In genomic region chr16:90322850-90323528, GRCm38 (mm10) we compare ENCODE assay signal across 9 mouse cellular contexts. TPM values are rescaled to one million over a fixed set of nuclear protein-coding genes. Genes with fewer than 3 reads are reported as not detected.
DNase-seq lines count a peak whose midpoint lies in the region; ATAC-seq and TF ChIP-seq lines count a peak whose summit lies in the region.
"Had no signal": no experiment of that assay in that cellular context is flagged by ENCODE, and none has a peak within 500 bp of the region (broad histone marks: within the 10 kb centered on the region; RNA-seq: fewer than 3 reads in every experiment).

No protein-coding gene starts in this region.

- intact Hi-C loops in heart, postnatal 10 days (cut with DNase I), result loop anchor here (1.0 kb wide), 1 partner anchor 389 kb away; no protein-coding TSS in a partner anchor

- TF ChIP-seq CTCF in liver, embryonic 14.5 days (IDR thresholded peaks at IDR 0.05; ENCODE audit: low read depth), result peak; percentile 91
- TF ChIP-seq CTCF in testis, adult 2 months (IDR thresholded peaks at IDR 0.05; ENCODE audit: control insufficient read depth, insufficient read depth, insufficient replicate concordance, low read depth, low read length), result peak; percentile 82; the same call in 1 of the 2 replicates

- no peaks in the 10 kb centered on the region for H3K27me3 ChIP-seq in liver, embryonic 14.5 days (ENCODE audit: control insufficient read depth, insufficient read depth, low read length)
- no peaks in the 10 kb centered on the region for H3K27me3 ChIP-seq in neural tube, embryonic 14.5 days (ENCODE audit: control insufficient read depth, insufficient read depth, low read length)
- H3K27me3 ChIP-seq in testis, adult 2 months (ENCODE audit: control insufficient read depth, insufficient read depth, low read length), result no peaks in the 10 kb centered on the region

- no peak overlapping the region for H3K9ac ChIP-seq in liver, embryonic 14.5 days (replicated peaks)
- H3K9ac ChIP-seq in neural tube, embryonic 14.5 days (replicated peaks; ENCODE audit: low read depth, low read length), result no peak overlapping the region

- no peaks in the 10 kb centered on the region for H3K9me3 ChIP-seq in liver, embryonic 14.5 days (ENCODE audit: control insufficient read depth, low read length)
- no peaks in the 10 kb centered on the region for H3K9me3 ChIP-seq in neural tube, embryonic 14.5 days (ENCODE audit: control insufficient read depth, low read length)

- no peaks in the 10 kb centered on the region for H3K4me1 ChIP-seq in liver, embryonic 14.5 days (replicated peaks; ENCODE audit: control insufficient read depth in 2 of 2, insufficient read depth in 2 of 2, low read length in 1 of 2)
- no peaks in the 10 kb centered on the region for H3K4me1 ChIP-seq in neural tube, embryonic 14.5 days (ENCODE audit: control insufficient read depth, insufficient read depth, low read length)
- H3K4me1 ChIP-seq in testis, adult 2 months (ENCODE audit: control insufficient read depth, insufficient read depth, low read length), result no peaks in the 10 kb centered on the region; the same call in 1 of the 2 replicates

- TF ChIP-seq POLR2A in testis, adult 2 months (IDR thresholded peaks at IDR 0.05; ENCODE audit: control insufficient read depth, low read depth, low read length), result no peak

- TF ChIP-seq EP300 in liver, embryonic 14.5 days (IDR thresholded peaks at IDR 0.05; ENCODE audit: low read depth), result no peak

- no peak overlapping the region for H3K27ac ChIP-seq in liver, embryonic 14.5 days
- no peak overlapping the region for H3K27ac ChIP-seq in neural tube, embryonic 14.5 days (ENCODE audit: low read depth, low read length)
- H3K27ac ChIP-seq in testis, adult 2 months (ENCODE audit: control insufficient read depth, insufficient read depth, low read depth, low read length), result no peak overlapping the region

- no peaks in the 10 kb centered on the region for H3K36me3 ChIP-seq in liver, embryonic 14.5 days (replicated peaks; ENCODE audit: control insufficient read depth, insufficient read depth, low read depth)
- no peaks in the 10 kb centered on the region for H3K36me3 ChIP-seq in neural tube, embryonic 14.5 days (ENCODE audit: control insufficient read depth, insufficient read depth, low read length)
- H3K36me3 ChIP-seq in testis, adult 2 months (ENCODE audit: control insufficient read depth, insufficient read depth, low read length), result no peaks in the 10 kb centered on the region

- 26% methylated on average over 8 of the region's 8 CpGs for WGBS in liver, embryonic 14.5 days (ENCODE audit: insufficient replicate concordance)
- WGBS in neural tube, embryonic 14.5 days, result 34% methylated on average over 8 of the region's 8 CpGs

- no peak for ATAC-seq in liver, embryonic 14.5 days (ENCODE audit: insufficient read depth)
- ATAC-seq in neural tube, embryonic 14.5 days (ENCODE audit: low read depth), result peak; percentile 56; the same call in 1 of the 2 replicates

- DNase-seq in CD8-positive naive resting alpha-beta T cell, adult 2 months (ENCODE audit: low read depth in 2 of 2, low spot score in 2 of 2), result peak; percentile 44 to 64
- DNase-seq in brain, embryonic 18.5 days (ENCODE audit: low read depth, low spot score), result peak; percentile 51
- peak; percentile 52 for DNase-seq in fibroblast of lung, adult 2 months (ENCODE audit: low read depth)
- DNase-seq in heart, postnatal 10 days, result peak; percentile 81 to 90
- peak; percentile 83 to 96 for DNase-seq in kidney, postnatal 36 days
- DNase-seq in liver, embryonic 14.5 days (ENCODE audit: low read depth in 3 of 3, low spot score in 3 of 3), result peak; percentile 12 to 26 (median 17)

- H3K4me3 ChIP-seq in liver, embryonic 14.5 days (ENCODE audit: insufficient read depth in 1 of 2, low read depth in 2 of 2, low read length in 2 of 2), result no peak overlapping the region
- no peak overlapping the region for H3K4me3 ChIP-seq in neural tube, embryonic 14.5 days (ENCODE audit: low read depth, low read length)
- H3K4me3 ChIP-seq in testis, adult 2 months (ENCODE audit: control insufficient read depth, low read depth, low read length), result no peak overlapping the region
- H3K4me3 ChIP-seq: erythroblast, embryonic 14.5 days had no signal

- H3K4me2 ChIP-seq in liver, embryonic 14.5 days (ENCODE audit: low read depth), result no peak overlapping the region
- H3K4me2 ChIP-seq in neural tube, embryonic 14.5 days (ENCODE audit: low read depth, low read length), result no peak overlapping the region

RNA-seq across cellular contexts. Expression of gene Scaf4, which starts 38.7 kb away (rescaled TPM):
- 10 to 100 TPM; 26.8 to 31.2 TPM for total RNA-seq in heart, postnatal 10 days (2021)
- polyA plus RNA-seq in liver, embryonic 14.5 days (2012; rRNA removed), result 21.8 and 23.5 TPM in 2 replicates
- 9.0 and 10.1 TPM in 2 replicates for polyA plus RNA-seq in liver, embryonic 14.5 days (2014; fragmentation: Nextera tagmentation; extraction: Ambion mirVana)
- polyA plus RNA-seq in neural tube, embryonic 14.5 days (2014; fragmentation: Nextera tagmentation; extraction: Ambion mirVana), result 23.9 and 27.0 TPM in 2 replicates
- polyA plus RNA-seq in testis, adult 2 months (2012; rRNA removed), result 67.0 and 71.2 TPM in 2 replicates

Comparison
In these comparisons a context has a peak if more than half of its experiments do, and no peak if none do; other contexts are left out.
1. DNase-seq: peak in every context shown above with its lines; median percentile 90 in kidney, postnatal 36 days; 86 in heart, postnatal 10 days; 54 in CD8-positive naive resting alpha-beta T cell, adult 2 months; 52 in fibroblast of lung, adult 2 months; 51 in brain, embryonic 18.5 days; 17 in liver, embryonic 14.5 days.